Mouse (Mus musculus): Measurements from ENCODE around the gene Txnrd1.

Gene Txnrd1

GRCm38 (mm10) chr10:82919404-82919980 is 85.7 kb downstream of the Txnrd1 start:
- DNase-seq = no peak

DNA sequence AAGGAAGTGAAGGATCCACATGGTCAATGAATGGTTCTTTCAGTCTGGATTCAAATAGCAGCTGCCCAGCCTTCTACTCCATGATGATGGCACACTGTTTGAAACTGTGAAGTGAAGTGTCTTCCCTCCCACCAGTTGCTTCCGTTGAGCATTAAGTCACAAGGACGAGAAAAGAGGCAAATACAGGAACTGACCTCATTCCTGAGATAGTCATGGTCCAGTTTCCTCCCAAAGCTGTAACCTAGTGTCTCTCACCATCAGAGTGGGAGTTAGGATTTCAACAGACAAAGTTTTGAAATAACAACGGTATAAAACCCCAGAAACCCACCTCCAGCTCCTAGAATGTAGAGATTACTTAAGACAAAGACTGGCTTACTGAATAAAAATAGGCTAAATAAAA is 89.8 kb downstream of the Txnrd1 start:
- no peak for DNase-seq

GRCm38 (mm10) chr10:82924750-82925149 is 91.0 kb downstream of the Txnrd1 start:
- no peak for DNase-seq

DNA sequence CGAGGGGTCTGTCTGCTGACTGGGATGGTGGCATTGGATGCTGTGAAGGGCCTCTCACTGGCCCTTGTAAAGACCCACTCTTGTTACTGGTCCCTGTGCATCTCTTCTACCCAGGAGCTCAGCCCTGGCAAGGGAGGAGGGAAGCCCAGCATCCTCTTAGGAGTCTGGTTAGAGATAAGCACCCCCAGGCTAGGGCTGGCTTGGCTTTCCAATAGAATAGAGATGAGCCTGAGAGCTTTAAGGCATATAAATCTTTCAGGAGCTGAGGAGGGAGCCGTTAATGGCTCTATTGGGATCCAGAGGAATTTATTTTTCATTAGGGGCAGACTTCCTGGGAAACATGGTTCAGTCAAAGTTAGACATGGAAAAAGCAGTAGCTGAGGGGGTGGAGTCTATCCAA is 91.9 kb downstream of the Txnrd1 start:
- no peak for DNase-seq

- DNase-seq = no peak
Observed at GRCm38 (mm10) chr10:82935018-82935633, 101.4 kb downstream of the Txnrd1 start.

DNA sequence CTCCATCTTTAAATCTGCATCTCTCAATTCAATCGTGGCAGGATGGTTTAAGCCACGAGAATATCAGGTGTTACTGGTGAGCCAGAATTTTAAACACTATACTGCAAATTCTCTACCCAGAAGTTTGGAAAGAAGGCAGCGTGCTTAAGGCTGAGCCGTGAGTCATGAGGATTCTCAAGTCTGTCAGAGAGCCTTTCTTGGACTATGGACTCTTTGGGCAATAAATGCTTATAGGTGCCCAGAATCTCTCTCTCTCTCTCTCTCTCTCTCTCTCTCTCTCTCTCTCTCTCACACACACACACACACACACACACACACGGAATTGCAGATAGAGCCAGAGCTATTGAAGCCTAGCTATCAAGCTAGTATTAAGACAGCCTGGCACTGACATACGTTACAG is 102.0 kb downstream of the Txnrd1 start:
- DNase-seq = no peak
